Mouse (Mus musculus) cerebral cortex, adult 2 months (tissue): ENCODE data around the gene Tfrc.

Experiments
- WGBS: fragments of 180-500 bp; shearing (Covaris S2); methylation state at CpG from one replicate; pipeline ENCODE4 v1.1.7; 2018; 5-methylcytosine and 5-hydroxymethylcytosine counted together

Gene Tfrc

DNA sequence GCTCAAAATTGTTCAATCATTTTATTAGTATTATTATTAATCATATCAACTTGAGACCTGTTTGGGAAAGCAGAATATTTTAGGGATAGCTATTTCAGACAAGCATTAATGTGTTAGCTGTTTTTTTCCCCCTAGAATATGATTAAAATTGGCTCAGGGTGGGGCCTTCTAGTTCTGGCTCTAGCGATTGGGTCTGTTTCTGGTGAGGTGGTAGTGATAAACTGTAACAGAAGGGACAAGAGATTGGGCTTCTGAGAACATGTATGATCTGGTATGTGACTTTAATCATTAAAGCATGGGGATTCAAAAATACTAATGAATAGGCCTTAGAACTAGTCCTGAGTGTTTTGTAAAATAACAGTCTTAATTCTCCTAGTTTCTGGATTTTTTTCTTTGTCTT lies 3.3 kb downstream of the Tfrc start:
- WGBS = 50% methylated on average over 1 of the region's 1 CpGs

GRCm38 (mm10) chr16:32613269-32613834 lies 4.6 kb downstream of the Tfrc start:
- 83% methylated on average over 3 of the region's 3 CpGs for WGBS

- 35% methylated on average over 4 of the region's 4 CpGs for WGBS
Measured at GRCm38 (mm10) chr16:32614047-32614446, 5.3 kb downstream of the Tfrc start.

GRCm38 (mm10) chr16:32618946-32619345 lies 10.2 kb downstream of the Tfrc start:
- WGBS = 93% methylated on average over 1 of the region's 1 CpGs

- 86% methylated on average over 8 of the region's 8 CpGs for WGBS
Measured at GRCm38 (mm10) chr16:32628140-32628539, 19.4 kb downstream of the Tfrc start.

- WGBS = 77% methylated on average over 4 of the region's 4 CpGs
Measured at GRCm38 (mm10) chr16:32632328-32632824, 23.7 kb downstream of the Tfrc start.

GRCm38 (mm10) chr16:32633486-32634012 lies 24.8 kb downstream of the Tfrc start:
- 86% methylated on average over 4 of the region's 4 CpGs for WGBS

- 86% methylated on average over 5 of the region's 5 CpGs for WGBS
Measured at GRCm38 (mm10) chr16:32634183-32634582, 25.5 kb downstream of the Tfrc start.

GRCm38 (mm10) chr16:32635314-32635713 lies 26.6 kb downstream of the Tfrc start:
- 75% methylated on average over 3 of the region's 3 CpGs for WGBS

DNA sequence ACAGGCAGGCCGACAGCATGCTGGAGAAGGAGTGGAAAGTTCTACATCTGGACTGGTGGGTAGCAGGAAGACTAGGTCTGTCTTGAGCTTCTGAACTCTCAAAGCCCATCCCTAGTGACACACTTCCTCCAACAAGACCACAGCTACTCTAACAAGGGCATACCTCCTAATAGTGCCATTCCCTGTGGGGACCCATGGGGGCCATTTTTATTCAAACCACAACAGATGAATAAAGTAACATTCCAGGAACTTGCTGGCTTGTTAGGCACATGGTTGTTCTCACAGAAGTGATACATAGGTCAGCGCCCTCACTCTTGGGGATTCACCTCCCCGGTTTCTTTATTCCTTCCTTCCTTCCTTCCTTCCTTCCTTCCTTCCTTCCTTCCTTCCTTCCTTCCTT lies 27.6 kb downstream of the Tfrc start:
- WGBS = 90% methylated on average over 3 of the region's 3 CpGs

DNA sequence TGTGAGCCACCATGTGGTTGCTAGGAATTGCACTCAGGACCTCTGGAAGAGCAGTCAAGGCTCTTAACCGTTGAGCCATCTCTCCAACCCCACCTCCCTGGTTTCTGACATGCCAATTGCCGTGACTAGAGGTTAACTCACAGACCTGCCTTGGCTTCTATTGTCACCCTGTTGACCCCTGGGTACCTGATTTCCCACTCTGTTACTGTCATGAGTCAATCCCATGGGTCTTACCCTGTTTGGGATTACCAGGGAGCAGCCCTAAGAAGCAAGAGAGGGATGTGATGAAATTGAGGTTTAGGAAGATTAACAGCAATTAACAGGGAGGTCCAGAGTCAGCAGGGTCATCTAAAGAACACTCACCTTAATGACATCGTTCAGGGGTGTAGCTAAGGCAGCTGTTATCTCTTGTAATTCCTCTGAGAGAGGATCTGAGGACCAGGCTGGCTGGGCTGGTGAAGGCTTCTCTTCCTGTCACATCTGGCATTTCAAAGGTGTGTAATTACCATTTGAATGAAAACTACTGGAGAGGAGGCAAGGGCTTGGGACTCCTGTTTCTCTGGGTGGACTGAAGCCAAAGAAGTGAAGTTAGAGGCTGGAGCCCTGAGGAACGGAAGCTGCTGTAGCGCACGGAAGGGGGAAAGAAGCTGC lies 28.3 kb downstream of the Tfrc start:
- WGBS = 52% methylated on average over 6 of the region's 6 CpGs

- 12% methylated on average over 8 of the region's 8 CpGs for WGBS
Measured at GRCm38 (mm10) chr16:32638476-32638875, 29.8 kb downstream of the Tfrc start.

GRCm38 (mm10) chr16:32640096-32640495 lies 31.4 kb downstream of the Tfrc start:
- WGBS = 53% methylated on average over 5 of the region's 5 CpGs

DNA sequence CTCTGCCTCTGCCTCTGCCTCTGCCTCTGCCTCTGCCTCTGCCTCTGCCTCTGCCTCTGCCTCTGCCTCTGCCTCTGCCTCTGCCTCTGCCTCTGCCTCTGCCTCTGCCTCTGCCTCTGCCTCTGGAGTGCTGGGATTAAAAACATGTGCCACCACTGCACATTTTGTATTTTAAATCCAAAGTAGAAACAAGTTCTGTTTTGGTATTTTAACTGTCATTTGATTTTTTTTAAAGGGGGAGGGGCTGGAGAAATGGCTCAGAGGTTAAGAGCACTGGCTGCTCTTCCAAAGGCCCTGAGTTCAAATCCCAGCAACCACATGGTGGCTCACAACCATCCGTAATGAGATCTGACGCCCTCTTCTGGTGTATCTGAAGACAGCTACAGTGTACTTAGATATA lies 32.0 kb downstream of the Tfrc start:
- WGBS = 67% methylated on average over 2 of the region's 2 CpGs

GRCm38 (mm10) chr16:32641440-32642219 lies 32.9 kb downstream of the Tfrc start:
- 77% methylated on average over 20 of the region's 20 CpGs for WGBS

DNA sequence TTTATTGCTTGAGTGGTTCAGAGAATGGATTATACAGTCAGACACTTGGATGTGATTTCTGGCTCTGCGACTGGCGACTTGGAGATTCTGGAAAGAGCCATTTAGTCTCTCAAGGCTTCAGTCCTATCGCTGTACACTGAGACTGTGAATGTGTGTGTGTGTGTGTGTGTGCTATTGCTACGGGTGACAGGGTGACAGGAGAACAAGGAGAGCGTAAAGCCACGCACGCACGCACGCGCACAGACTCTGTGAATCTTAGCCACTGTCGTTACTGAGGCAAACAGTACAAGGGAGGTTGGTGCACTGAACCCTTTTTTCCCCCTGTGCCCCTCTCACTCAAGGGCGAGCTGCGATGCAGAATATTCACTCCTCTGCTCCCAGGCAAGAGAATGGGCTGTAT lies 33.6 kb downstream of the Tfrc start:
- WGBS = 64% methylated on average over 13 of the region's 13 CpGs

DNA sequence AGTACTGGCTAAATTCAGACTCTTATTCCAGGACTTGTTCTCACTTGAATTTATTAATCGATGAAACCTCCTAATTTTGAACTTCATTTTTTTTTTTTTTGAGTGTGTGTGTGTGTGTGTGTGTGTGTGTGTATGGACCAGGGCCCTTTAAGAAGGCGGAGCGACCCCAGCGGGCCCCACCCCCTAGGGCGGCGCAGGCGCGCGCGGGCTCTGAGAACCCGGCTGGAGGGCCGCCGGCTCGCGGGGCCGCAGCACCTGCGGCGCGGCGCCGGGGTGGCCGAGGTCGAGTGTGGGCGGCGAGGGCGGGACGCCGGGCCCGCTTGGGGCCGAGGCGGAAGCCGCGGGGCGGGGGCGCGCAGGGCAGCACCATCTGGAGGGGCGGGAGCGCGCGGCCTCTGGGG lies 34.9 kb downstream of the Tfrc start, which contains the start of gene Tnk2:
Gene Tnk2 (plus strand): TSS at position 214 of the 401 bp plus-strand sequence.
- WGBS = 2% methylated on average over 40 of the region's 40 CpGs

DNA sequence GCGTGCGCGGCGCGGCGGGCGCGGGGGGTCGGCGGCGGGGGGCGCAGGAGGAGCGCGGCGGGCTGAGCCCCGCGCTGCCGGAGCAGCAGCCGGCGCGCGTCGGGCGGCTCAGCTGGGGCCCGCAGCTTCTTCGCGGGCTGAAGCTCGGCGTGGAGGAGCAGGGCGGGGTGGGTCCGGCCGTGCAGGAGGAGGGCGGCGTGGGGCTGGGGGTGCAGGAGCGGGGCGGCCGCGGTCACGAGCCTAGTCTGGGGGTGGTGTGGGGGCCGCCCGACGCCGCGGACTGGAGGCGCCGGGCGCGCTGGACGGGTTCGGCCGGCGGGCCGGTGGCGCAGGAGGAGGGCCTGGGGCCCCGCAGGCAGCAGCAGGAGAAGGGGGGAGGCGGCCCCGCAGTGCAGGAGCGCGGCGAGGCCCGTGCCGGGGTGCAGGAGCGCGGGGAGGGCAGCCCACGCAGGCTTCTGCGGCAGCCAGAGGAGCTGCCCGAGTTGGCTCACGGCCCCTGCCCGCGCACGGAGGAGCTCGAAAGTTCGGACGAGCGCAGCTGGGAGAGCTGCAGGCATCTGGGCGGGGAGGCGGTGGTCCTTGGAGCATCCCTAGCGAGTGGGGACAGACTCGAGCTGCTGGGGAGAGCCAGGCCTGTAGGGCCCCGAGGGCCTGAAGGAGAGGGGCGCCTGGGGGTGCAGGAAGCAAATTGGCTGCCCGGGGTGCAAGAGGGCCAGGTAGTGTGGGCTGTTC lies 35.5 kb downstream of the Tfrc start:
- WGBS = 1% methylated on average over 79 of the region's 82 CpGs

GRCm38 (mm10) chr16:32644801-32645170 lies 36.1 kb downstream of the Tfrc start:
- 7% methylated on average over 12 of the region's 12 CpGs for WGBS

DNA sequence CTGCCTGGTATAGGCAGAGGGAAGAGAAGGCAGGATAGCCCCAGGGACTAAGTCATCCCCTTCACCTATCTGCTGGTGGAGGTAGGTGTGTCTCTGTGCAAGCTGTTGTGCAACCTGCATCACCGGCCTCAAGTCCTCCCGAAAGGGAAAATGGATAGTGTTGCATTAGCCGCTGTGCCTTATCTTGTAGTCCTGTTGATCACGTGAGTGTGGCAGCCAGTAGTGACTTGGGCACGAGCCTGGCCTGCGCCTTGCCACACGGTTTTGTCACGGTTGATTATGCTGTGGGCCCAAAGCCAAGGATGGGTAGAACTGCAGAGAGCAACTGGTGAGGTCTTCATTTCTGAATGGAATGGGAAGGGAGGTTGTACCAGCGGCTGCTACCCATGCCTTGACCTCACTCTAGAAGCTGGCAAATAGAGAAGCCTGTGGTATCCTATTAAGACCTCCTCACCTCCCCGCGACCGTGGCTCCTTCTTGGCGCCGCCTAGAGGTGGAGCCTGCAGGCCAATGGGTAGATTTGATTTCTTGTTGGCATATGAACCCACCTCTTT lies 36.7 kb downstream of the Tfrc start:
- WGBS = 7% methylated on average over 14 of the region's 14 CpGs

GRCm38 (mm10) chr16:32646014-32646413 lies 37.3 kb downstream of the Tfrc start:
- 35% methylated on average over 9 of the region's 9 CpGs for WGBS
